Mouse (Mus musculus) c-Kit-positive CD71-negative TER-119-negative erythroid progenitor cells, embryonic 14.5 days (primary cell): ENCODE results near the gene Olfr48.

Source experiments
- DNase-seq: peaks from one replicate; pipeline ENCODE4 v3.0.0-alpha.2; 2013; ENCODE audit warnings: low read depth

Olfr48 gene

DNA sequence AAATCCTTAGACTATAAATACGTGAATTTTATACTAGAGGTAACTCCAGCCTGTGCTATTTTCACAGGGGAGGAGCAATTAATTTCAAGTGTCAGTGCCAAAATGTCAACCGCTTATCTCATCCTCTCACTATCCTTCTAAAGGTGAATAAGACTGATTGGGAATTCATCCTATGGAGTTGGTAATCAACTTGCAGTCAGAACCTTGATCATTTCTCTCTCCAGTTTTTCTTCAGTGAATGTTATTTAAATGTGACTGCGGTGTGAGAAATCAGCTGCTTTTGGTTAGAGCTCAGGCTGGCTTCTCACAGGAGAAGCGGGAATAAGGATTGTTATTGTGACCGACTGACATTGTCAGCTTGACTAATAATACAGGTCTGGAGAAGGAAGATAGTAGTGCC lies at the start of gene Olfr48:
Olfr48 (minus strand) TSS at position 101 of the 400 bp plus-strand sequence.
- DNase-seq = no peak

DNA sequence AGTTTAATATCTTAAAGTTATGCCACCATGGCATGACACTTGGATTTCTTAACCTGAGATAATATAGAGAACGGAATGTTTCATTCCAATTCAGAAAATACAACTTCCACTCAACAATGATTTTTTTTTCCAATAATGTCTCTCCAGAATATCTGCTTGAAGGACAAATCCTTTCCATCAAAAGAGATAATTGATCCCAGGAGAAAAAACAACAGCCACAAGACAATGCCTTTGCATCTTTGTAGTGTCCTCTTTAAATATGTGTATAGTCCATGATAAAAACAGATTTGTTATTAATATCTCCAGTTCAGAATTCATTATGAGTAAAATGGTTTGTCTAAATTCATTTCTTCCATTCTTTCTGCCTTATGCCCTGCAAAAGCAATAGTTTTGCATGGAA lies 30.1 kb upstream of the Olfr48 start, which contains the start of gene Olfr1257:
Olfr1257 (plus strand) TSS at position 301 of the 400 bp plus-strand sequence.
- no peak for DNase-seq

- DNase-seq = no peak
Measured at GRCm38 (mm10) chr2:89849230-89849629, 1.2 kb upstream of the Olfr48 start.

- no peak for DNase-seq
Measured at GRCm38 (mm10) chr2:89841455-89841854, 6.5 kb downstream of the Olfr48 start, which contains the start of gene Olfr1256. Olfr1256 (minus strand) TSS chr2:89841555.

- no peak for DNase-seq
Measured at GRCm38 (mm10) chr2:89820216-89820615, 27.8 kb downstream of the Olfr48 start.

DNA sequence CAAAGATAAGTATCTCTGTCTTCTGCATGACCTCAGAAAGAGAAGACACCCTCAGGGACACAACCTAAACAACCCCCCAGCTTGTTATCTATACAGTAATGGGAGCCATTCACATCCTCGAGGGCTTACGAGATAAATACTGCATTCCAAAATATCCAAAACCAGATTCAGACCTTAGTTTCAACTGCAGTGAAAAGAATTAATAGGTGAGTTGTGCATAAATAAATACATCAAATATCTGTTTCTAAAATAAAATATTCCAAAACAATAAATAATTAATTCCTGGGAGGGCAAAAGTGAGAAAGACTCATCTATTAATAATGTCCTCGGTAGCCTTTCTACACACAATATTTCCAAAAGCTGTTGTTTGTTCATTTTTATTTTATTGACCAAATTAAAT lies 36.3 kb downstream of the Olfr48 start, which contains the start of gene Olfr1255:
Olfr1255 (plus strand) TSS at position 301 of the 400 bp plus-strand sequence.
- no peak for DNase-seq

DNA sequence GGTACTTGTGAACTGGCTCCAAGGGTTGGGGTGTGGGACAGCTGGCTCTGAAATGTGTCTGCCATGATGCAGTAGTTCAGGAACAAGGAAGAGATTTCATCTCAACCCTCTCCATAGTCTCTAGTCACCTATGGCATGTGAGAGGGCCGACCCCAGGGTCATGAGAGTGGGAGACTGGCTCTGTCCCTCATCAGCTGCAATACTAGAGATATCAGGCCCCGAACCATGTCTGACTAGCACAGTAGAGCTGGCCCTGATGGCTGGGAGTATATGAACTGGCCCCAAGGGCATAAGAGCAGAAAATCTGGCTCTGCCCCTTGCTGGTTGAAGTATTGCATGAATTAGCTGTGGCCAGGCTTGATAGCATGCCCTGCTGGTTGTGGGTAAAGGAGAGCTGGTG lies 37.3 kb downstream of the Olfr48 start:
- DNase-seq = no peak

DNA sequence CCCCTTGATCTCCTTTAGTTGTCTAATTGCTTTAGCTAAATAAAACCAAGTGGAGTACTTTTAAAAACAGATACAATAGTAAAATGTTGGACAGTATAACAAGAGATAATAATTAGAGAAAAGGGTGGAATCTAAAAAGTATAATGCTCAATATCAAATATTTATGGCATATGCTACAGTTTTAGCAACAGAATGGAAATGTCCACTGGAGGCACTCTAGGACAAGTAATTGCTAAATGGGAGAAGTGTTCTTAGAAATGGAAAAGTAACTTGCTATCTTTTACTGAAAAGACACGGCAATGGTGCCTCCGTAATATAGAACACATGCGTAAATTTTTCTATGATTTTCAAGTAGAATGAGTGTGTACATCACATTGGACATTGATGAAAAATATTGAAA lies 48.4 kb downstream of the Olfr48 start:
- no peak for DNase-seq

GRCm38 (mm10) chr2:89793519-89793918 lies 54.5 kb downstream of the Olfr48 start, which contains the start of gene Olfr1254:
Olfr1254 (minus strand) TSS chr2:89793619.
- no peak for DNase-seq
